Mouse (Mus musculus) liver, embryonic 12.5 days (tissue): ENCODE data around the gene H2al1d. TPM values are rescaled to one million over a fixed set of nuclear protein-coding genes. Genes with fewer than 3 reads are reported as not detected.
"Not testable (repeated sequence)": the region's sequence is repeated elsewhere in the genome, so short reads cannot be mapped to it uniquely, and the experiment has no call there.

ENCODE experiments used
- ATAC-seq: fragments of 200-750 bp; cut with Nextera tagmentation; 2 replicates; pipeline ENCODE4 v1.8.0; 2017; ENCODE audit warnings: moderate number of reproducible peaks, mild to moderate bottlenecking, moderate library complexity
- H3K27ac ChIP-seq: fragments of 300-500 bp; sonication (generic); 2 replicates; pipeline ENCODE4 v1.5.1; 2016; ENCODE audit warnings: mild to moderate bottlenecking
- H3K27me3 ChIP-seq: fragments of 300-500 bp; sonication (generic); replicated peaks from 2 replicates; pipeline ENCODE4 v1.6.1; 2016; ENCODE audit warnings: mild to moderate bottlenecking, moderate library complexity
- H3K36me3 ChIP-seq: fragments of 300-500 bp; sonication (generic); 2 replicates; pipeline ENCODE4 v1.6.1; 2016; ENCODE audit warnings: mild to moderate bottlenecking, moderate library complexity
- H3K4me1 ChIP-seq: fragments of 300-500 bp; sonication (generic); 2 replicates; pipeline ENCODE4 v1.6.1; 2016
- H3K4me2 ChIP-seq: fragments of 300-500 bp; sonication (generic); 2 replicates; pipeline ENCODE4 v1.6.1; 2016; ENCODE audit warnings: mild to moderate bottlenecking, moderate library complexity
- H3K4me3 ChIP-seq: fragments of 300-500 bp; sonication (generic); 2 replicates; pipeline ENCODE4 v1.5.1; 2016; ENCODE audit warnings: mild to moderate bottlenecking, moderate library complexity
- H3K9ac ChIP-seq: fragments of 300-500 bp; sonication (generic); 2 replicates; pipeline ENCODE4 v1.6.1; 2016; ENCODE audit warnings: mild to moderate bottlenecking, moderate library complexity
- H3K9me3 ChIP-seq: fragments of 300-500 bp; sonication (generic); replicated peaks from 2 replicates; pipeline ENCODE4 v1.6.1; 2016; ENCODE audit warnings: mild to moderate bottlenecking, moderate library complexity
- WGBS: fragments of 180-500 bp; shearing (Covaris S2); methylation state at CpG from one replicate; pipeline ENCODE4 v1.1.7; 2016; ENCODE audit not compliant: insufficient replicate concordance; 5-methylcytosine and 5-hydroxymethylcytosine counted together
- polyA plus RNA-seq: library from polyadenylated mRNA; unstranded; fragments of >200 nt; fragmentation: Nextera tagmentation; extraction: Ambion mirVana; gene quantifications from 2 replicates; pipeline ENCODE4 v1.2.1, GENCODE M21; 2016

Gene H2al1d
- polyA plus RNA-seq, 1 experiment from 2014 or later: not detected

DNA sequence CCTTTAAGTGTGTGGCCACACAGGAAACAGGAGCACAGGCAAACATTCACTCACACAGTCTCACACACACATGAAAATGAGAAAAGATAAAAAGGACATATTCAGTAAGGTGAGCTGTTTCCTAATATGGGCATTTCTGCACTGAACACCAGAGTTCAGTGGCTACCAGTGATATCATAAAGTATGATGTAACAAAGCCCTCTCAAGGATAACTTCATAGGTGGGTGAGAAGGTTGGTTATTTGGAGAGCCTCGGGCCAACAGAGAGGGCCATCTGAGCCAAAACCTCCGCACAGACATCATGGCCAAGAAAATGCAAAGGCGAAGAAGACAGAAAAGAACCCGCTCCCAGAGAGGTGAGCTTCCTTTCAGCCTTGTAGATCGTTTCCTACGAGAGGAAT, 6.2 kb downstream of the H2al1d start, which contains the start of gene H2al1f:
Gene H2al1f, plus strand, starts transcription at position 301 of the 400 bp plus-strand sequence.
- H3K27me3 ChIP-seq, H3K36me3 ChIP-seq, H3K4me3 ChIP-seq, H3K27ac ChIP-seq, H3K4me2 ChIP-seq, H3K4me1 ChIP-seq, H3K9ac ChIP-seq, ATAC-seq, H3K9me3 ChIP-seq: not testable (repeated sequence)
- no CpG with 5 or more reads among the region's 6 CpGs for WGBS

DNA sequence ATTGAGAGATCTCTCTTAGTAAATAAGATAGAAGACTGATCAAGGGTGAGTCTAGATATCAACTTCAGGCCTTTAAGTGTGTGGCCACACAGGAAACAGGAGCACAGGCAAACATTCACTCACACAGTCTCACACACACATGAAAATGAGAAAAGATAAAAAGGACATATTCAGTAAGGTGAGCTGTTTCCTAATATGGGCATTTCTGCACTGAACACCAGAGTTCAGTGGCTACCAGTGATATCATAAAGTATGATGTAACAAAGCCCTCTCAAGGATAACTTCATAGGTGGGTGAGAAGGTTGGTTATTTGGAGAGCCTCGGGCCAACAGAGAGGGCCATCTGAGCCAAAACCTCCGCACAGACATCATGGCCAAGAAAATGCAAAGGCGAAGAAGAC, 9.3 kb downstream of the H2al1d start, which contains the start of gene H2al1g:
Gene H2al1g, plus strand, starts transcription at position 301 of the 400 bp plus-strand sequence.
- not testable (repeated sequence) for H3K36me3 ChIP-seq, H3K4me3 ChIP-seq, H3K4me2 ChIP-seq, H3K27ac ChIP-seq, H3K9me3 ChIP-seq, H3K4me1 ChIP-seq, ATAC-seq, H3K9ac ChIP-seq, H3K27me3 ChIP-seq
- no CpG with 5 or more reads among the region's 3 CpGs for WGBS

DNA sequence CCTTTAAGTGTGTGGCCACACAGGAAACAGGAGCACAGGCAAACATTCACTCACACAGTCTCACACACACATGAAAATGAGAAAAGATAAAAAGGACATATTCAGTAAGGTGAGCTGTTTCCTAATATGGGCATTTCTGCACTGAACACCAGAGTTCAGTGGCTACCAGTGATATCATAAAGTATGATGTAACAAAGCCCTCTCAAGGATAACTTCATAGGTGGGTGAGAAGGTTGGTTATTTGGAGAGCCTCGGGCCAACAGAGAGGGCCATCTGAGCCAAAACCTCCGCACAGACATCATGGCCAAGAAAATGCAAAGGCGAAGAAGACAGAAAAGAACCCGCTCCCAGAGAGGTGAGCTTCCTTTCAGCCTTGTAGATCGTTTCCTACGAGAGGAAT, 12.6 kb downstream of the H2al1d start, which contains the start of gene H2al1h:
Gene H2al1h, plus strand, starts transcription at position 301 of the 400 bp plus-strand sequence.
- H3K36me3 ChIP-seq, H3K4me2 ChIP-seq, H3K27me3 ChIP-seq, H3K4me1 ChIP-seq, ATAC-seq, H3K9ac ChIP-seq, H3K4me3 ChIP-seq, H3K9me3 ChIP-seq, H3K27ac ChIP-seq: not testable (repeated sequence)
- no CpG with 5 or more reads among the region's 6 CpGs for WGBS

DNA sequence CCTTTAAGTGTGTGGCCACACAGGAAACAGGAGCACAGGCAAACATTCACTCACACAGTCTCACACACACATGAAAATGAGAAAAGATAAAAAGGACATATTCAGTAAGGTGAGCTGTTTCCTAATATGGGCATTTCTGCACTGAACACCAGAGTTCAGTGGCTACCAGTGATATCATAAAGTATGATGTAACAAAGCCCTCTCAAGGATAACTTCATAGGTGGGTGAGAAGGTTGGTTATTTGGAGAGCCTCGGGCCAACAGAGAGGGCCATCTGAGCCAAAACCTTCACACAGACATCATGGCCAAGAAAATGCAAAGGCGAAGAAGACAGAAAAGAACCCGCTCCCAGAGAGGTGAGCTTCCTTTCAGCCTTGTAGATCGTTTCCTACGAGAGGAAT, 15.7 kb downstream of the H2al1d start, which contains the start of gene H2al1i:
Gene H2al1i, plus strand, starts transcription at position 301 of the 400 bp plus-strand sequence.
- not testable (repeated sequence) for ATAC-seq, H3K4me2 ChIP-seq, H3K4me1 ChIP-seq, H3K36me3 ChIP-seq, H3K9me3 ChIP-seq, H3K27ac ChIP-seq, H3K4me3 ChIP-seq, H3K27me3 ChIP-seq, H3K9ac ChIP-seq
- 86% methylated on average over 1 of the region's 5 CpGs for WGBS

DNA sequence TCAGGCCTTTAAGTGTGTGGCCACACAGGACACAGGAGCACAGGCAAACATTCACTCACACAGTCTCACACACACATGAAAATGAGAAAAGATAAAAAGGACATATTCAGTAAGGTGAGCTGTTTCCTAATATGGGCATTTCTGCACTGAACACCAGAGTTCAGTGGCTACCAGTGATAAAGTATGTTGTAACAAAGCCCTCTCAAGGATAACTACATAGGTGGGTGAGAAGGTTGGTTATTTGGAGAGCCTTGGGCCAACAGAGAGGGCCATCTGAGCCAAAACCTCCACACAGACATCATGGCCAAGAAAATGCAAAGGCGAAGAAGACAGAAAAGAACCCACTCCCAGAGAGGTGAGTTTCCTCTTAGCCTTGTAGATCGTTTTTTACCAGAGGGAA, 18.9 kb downstream of the H2al1d start, which contains the start of gene H2al1j:
Gene H2al1j, plus strand, starts transcription at position 301 of the 400 bp plus-strand sequence.
- not testable (repeated sequence) for H3K9ac ChIP-seq, H3K9me3 ChIP-seq, H3K4me2 ChIP-seq, H3K4me1 ChIP-seq, ATAC-seq, H3K27ac ChIP-seq, H3K27me3 ChIP-seq, H3K4me3 ChIP-seq, H3K36me3 ChIP-seq
- WGBS: 70% methylated on average over 2 of the region's 2 CpGs

DNA sequence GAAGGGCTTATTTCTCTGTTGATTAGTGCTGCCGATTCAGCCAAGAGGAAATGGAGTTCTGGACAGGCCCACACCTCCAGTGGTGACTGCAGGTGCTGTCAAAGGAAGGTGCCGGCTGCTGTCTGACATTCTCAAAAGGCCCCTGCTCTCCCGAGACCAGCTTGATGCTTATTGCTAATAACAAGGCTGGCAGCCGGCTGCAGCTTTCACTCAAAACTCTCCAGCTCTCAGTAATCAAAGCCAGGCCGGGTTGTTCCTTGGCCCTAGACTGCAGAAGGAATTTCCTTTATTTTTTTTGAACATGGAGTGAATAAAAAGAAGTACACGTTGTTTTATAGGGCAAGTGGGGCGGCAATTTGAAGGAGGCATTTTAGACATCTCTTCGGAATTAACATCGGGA, 37.1 kb downstream of the H2al1d start:
- H3K9me3 ChIP-seq: no peaks in the 10 kb centered on the region
- H3K27ac ChIP-seq: no peak overlapping the region
- no peak overlapping the region for H3K4me2 ChIP-seq
- WGBS: 72% methylated on average over 9 of the region's 9 CpGs
- H3K9ac ChIP-seq: no peak overlapping the region
- H3K36me3 ChIP-seq: no peaks in the 10 kb centered on the region
- no peaks in the 10 kb centered on the region for H3K4me1 ChIP-seq
- no peak overlapping the region for H3K4me3 ChIP-seq
- ATAC-seq: no peak
- no peaks in the 10 kb centered on the region for H3K27me3 ChIP-seq

DNA sequence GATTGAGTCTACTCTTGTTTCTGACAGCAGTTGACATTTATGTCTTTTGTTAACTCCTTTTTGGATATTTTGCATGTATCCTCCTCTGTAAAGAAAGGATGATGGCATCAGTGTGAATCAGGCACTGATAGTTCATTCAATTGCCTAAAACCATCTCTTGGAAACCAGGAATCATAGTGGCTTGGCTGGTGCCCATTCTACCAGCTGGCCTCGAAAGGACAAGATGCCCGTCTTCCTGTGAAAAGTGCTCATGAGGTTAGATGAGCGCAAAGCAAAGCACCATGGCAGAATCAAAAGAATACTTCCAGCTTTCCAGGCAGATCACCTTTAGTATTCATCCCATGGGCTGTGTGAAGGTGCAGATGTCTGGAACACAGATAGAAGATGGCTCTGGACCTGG, 38.1 kb downstream of the H2al1d start:
- Histone ChIP-seq H3K27me3 (no peaks in the 10 kb centered on the region), H3K27ac (no peak overlapping the region), H3K4me3 (no peak overlapping the region), H3K36me3 (no peaks in the 10 kb centered on the region), H3K9ac (no peak overlapping the region), H3K9me3 (no peaks in the 10 kb centered on the region), H3K4me2 (no peak overlapping the region), H3K4me1 (no peaks in the 10 kb centered on the region)
- no peak for ATAC-seq
- WGBS: 67% methylated on average over 3 of the region's 3 CpGs

Other genes starting within 250 kb of the H2al1d start
- gene H2al1a, start 9.6 kb upstream of the H2al1d start, polyA plus RNA-seq: not detected in 2 replicates
- gene H2al1b, start 6.4 kb upstream of the H2al1d start, polyA plus RNA-seq: not detected in 2 replicates
- gene H2al1c, start 3.2 kb upstream of the H2al1d start, polyA plus RNA-seq: not detected in 2 replicates
- gene H2al1e, start 3.1 kb downstream of the H2al1d start, polyA plus RNA-seq: not detected in 2 replicates
- not detected in 2 replicates for gene H2al1f, start 6.3 kb downstream of the H2al1d start, polyA plus RNA-seq
- not detected in 2 replicates for gene H2al1g, start 9.4 kb downstream of the H2al1d start, polyA plus RNA-seq
- not detected in 2 replicates for gene H2al1h, start 12.7 kb downstream of the H2al1d start, polyA plus RNA-seq
- not detected in 2 replicates for gene H2al1i, start 15.8 kb downstream of the H2al1d start, polyA plus RNA-seq
- not detected in 2 replicates for gene H2al1j, start 19.0 kb downstream of the H2al1d start, polyA plus RNA-seq